Mouse (Mus musculus) liver, embryonic 16.5 days (tissue): ENCODE data around the gene Adck1. TPM values are rescaled to one million over a fixed set of nuclear protein-coding genes. Genes with fewer than 3 reads are reported as not detected.
A peak's percentile ranks its signal among the peaks of the same experiment; 100 is the strongest.
"Not testable (repeated sequence)": the region's sequence is repeated elsewhere in the genome, so short reads cannot be mapped to it uniquely, and the experiment has no call there.

Experiments
- ATAC-seq: fragments of 200-750 bp; cut with Nextera tagmentation; 2 replicates; pipeline ENCODE4 v1.8.0; 2017; ENCODE audit warnings: low read depth, mild to moderate bottlenecking, moderate number of reproducible peaks, moderate library complexity
- H3K27ac ChIP-seq: fragments of 300-500 bp; sonication (generic); 2 replicates; pipeline ENCODE4 v1.5.1; 2014; ENCODE audit warnings: mild to moderate bottlenecking, low read length
- H3K27me3 ChIP-seq: fragments of 300-500 bp; sonication (generic); 2 replicates; pipeline ENCODE4 v1.6.1; 2014; ENCODE audit warnings: low read depth, low read length, mixed read lengths; ENCODE audit not compliant: control insufficient read depth, insufficient read depth
- H3K36me3 ChIP-seq: fragments of 300-500 bp; sonication (generic); 2 replicates; pipeline ENCODE4 v1.6.1; 2014; ENCODE audit warnings: mild to moderate bottlenecking; ENCODE audit not compliant: control insufficient read depth, insufficient read depth
- H3K4me1 ChIP-seq: fragments of 300-500 bp; sonication (generic); 2 replicates; pipeline ENCODE4 v1.6.1; 2014; ENCODE audit warnings: low read depth, low read length, mixed read lengths; ENCODE audit not compliant: control insufficient read depth
- H3K4me2 ChIP-seq: fragments of 300-500 bp; sonication (generic); 2 replicates; pipeline ENCODE4 v1.6.1; 2014; ENCODE audit warnings: low read depth, low read length, mixed read lengths
- H3K4me3 ChIP-seq: fragments of 300-500 bp; sonication (generic); 2 replicates; pipeline ENCODE4 v1.5.1; 2014; ENCODE audit warnings: low read depth, mild to moderate bottlenecking, low read length
- H3K9ac ChIP-seq: fragments of 300-500 bp; sonication (generic); 2 replicates; pipeline ENCODE4 v1.6.1; 2014; ENCODE audit warnings: low read depth, low read length
- H3K9me3 ChIP-seq: fragments of 300-500 bp; sonication (generic); replicated peaks from 2 replicates; pipeline ENCODE4 v1.6.1; 2016; ENCODE audit warnings: low read length; ENCODE audit not compliant: control insufficient read depth
- WGBS: fragments of 180-500 bp; shearing (Covaris S2); extraction: QIAGEN DNeasy Blood & Tissue Kit; methylation state at CpG from one replicate; pipeline ENCODE4 v1.1.7; 2014; ENCODE audit not compliant: insufficient replicate concordance; 5-methylcytosine and 5-hydroxymethylcytosine counted together
- polyA plus RNA-seq: library from polyadenylated mRNA; unstranded; fragments of >200 nt; fragmentation: Nextera tagmentation; extraction: Ambion mirVana; gene quantifications from 2 replicates; pipeline ENCODE4 v1.2.1, GENCODE M21; 2015

Gene Adck1
- polyA plus RNA-seq, 1 experiment from 2014 or later: 5.7 TPM

GRCm38 (mm10) chr12:88461026-88461425 lies 100.7 kb downstream of the Adck1 start:
- Histone ChIP-seq H3K4me3 (no peak overlapping the region), H3K36me3 (no peaks in the 10 kb centered on the region), H3K27ac (no peak overlapping the region), H3K9me3 (no peaks in the 10 kb centered on the region), H3K9ac (no peak overlapping the region), H3K4me2 (no peak overlapping the region), H3K4me1 (no peaks in the 10 kb centered on the region; the same call in 1 of the 2 replicates), H3K27me3 (no peaks in the 10 kb centered on the region)
- ATAC-seq: no peak
- 69% methylated on average over 6 of the region's 6 CpGs for WGBS

- H3K27ac ChIP-seq: no peak overlapping the region
- no peaks in the 10 kb centered on the region for H3K36me3 ChIP-seq
- no peak overlapping the region for H3K9ac ChIP-seq
- no peak overlapping the region for H3K4me2 ChIP-seq
- no peaks in the 10 kb centered on the region; the same call in 1 of the 2 replicates for H3K4me1 ChIP-seq
- ATAC-seq: no peak
- H3K27me3 ChIP-seq: no peaks in the 10 kb centered on the region
- 75% methylated on average over 10 of the region's 10 CpGs for WGBS
- no peak overlapping the region for H3K4me3 ChIP-seq
- no peaks in the 10 kb centered on the region for H3K9me3 ChIP-seq
Observed at GRCm38 (mm10) chr12:88463588-88464290, 103.4 kb downstream of the Adck1 start.

GRCm38 (mm10) chr12:88466801-88467200 lies 106.4 kb downstream of the Adck1 start:
- ATAC-seq: no peak
- no peaks in the 10 kb centered on the region for H3K27me3 ChIP-seq
- H3K27ac ChIP-seq: no peak overlapping the region
- no peaks in the 10 kb centered on the region for H3K9me3 ChIP-seq
- no peak overlapping the region for H3K4me3 ChIP-seq
- no peaks in the 10 kb centered on the region for H3K36me3 ChIP-seq
- 52% methylated on average over 6 of the region's 6 CpGs for WGBS
- H3K4me2 ChIP-seq: no peak overlapping the region
- no peak overlapping the region for H3K9ac ChIP-seq
- no peaks in the 10 kb centered on the region for H3K4me1 ChIP-seq

GRCm38 (mm10) chr12:88467257-88467656 lies 106.9 kb downstream of the Adck1 start:
- ATAC-seq: no peak
- H3K27ac ChIP-seq: no peak overlapping the region
- H3K27me3 ChIP-seq: no peaks in the 10 kb centered on the region
- H3K4me2 ChIP-seq: no peak overlapping the region
- H3K4me3 ChIP-seq: no peak overlapping the region
- no peaks in the 10 kb centered on the region for H3K4me1 ChIP-seq
- 50% methylated on average over 3 of the region's 3 CpGs for WGBS
- H3K9ac ChIP-seq: no peak overlapping the region
- H3K9me3 ChIP-seq: no peaks in the 10 kb centered on the region
- no peaks in the 10 kb centered on the region for H3K36me3 ChIP-seq

- H3K27ac ChIP-seq: no peak overlapping the region
- no peak overlapping the region for H3K4me2 ChIP-seq
- H3K9ac ChIP-seq: no peak overlapping the region
- WGBS: 63% methylated on average over 5 of the region's 5 CpGs
- no peaks in the 10 kb centered on the region for H3K36me3 ChIP-seq
- H3K9me3 ChIP-seq: no peaks in the 10 kb centered on the region
- H3K4me1 ChIP-seq: no peaks in the 10 kb centered on the region
- no peak for ATAC-seq
- no peak overlapping the region for H3K4me3 ChIP-seq
- no peaks in the 10 kb centered on the region for H3K27me3 ChIP-seq
Observed at GRCm38 (mm10) chr12:88467935-88468465, 107.6 kb downstream of the Adck1 start.

- Histone ChIP-seq H3K27me3 (no peaks in the 10 kb centered on the region), H3K27ac (no peak overlapping the region), H3K4me1 (no peaks in the 10 kb centered on the region), H3K36me3 (no peaks in the 10 kb centered on the region), H3K9ac (no peak overlapping the region), H3K4me3 (no peak overlapping the region), H3K9me3 (no peaks in the 10 kb centered on the region), H3K4me2 (no peak overlapping the region)
- 65% methylated on average over 6 of the region's 6 CpGs for WGBS
- ATAC-seq: no peak
Observed at GRCm38 (mm10) chr12:88468691-88469090, 108.3 kb downstream of the Adck1 start.

GRCm38 (mm10) chr12:88471884-88472283 lies 111.5 kb downstream of the Adck1 start:
- not testable (repeated sequence) for H3K27me3 ChIP-seq, ATAC-seq, H3K27ac ChIP-seq, H3K9ac ChIP-seq, H3K4me1 ChIP-seq, H3K9me3 ChIP-seq, H3K36me3 ChIP-seq, H3K4me2 ChIP-seq
- 0 out of 2 replicates have a peak overlapping the region, but pooled peaks have one; percentile 12 for H3K4me3 ChIP-seq
- WGBS: 30% methylated on average over 10 of the region's 10 CpGs

GRCm38 (mm10) chr12:88472832-88473231 lies 112.5 kb downstream of the Adck1 start:
- H3K4me3 ChIP-seq: no peak overlapping the region
- H3K9ac ChIP-seq: no peak overlapping the region
- WGBS: 51% methylated on average over 3 of the region's 3 CpGs
- no peak overlapping the region for H3K4me2 ChIP-seq
- no peaks in the 10 kb centered on the region for H3K9me3 ChIP-seq
- no peak for ATAC-seq
- no peaks in the 10 kb centered on the region for H3K36me3 ChIP-seq
- H3K27me3 ChIP-seq: no peaks in the 10 kb centered on the region
- H3K27ac ChIP-seq: no peak overlapping the region
- H3K4me1 ChIP-seq: no peaks in the 10 kb centered on the region

- Histone ChIP-seq H3K9me3 (no peaks in the 10 kb centered on the region), H3K9ac (no peak overlapping the region), H3K4me1 (no peaks in the 10 kb centered on the region), H3K4me2 (no peak overlapping the region), H3K4me3 (no peak overlapping the region), H3K27me3 (no peaks in the 10 kb centered on the region), H3K27ac (no peak overlapping the region), H3K36me3 (no peaks in the 10 kb centered on the region)
- ATAC-seq: no peak
- WGBS: 70% methylated on average over 6 of the region's 6 CpGs
Observed at GRCm38 (mm10) chr12:88473796-88474195, 113.4 kb downstream of the Adck1 start.
